ENCODE assay signal across 8 mouse cellular contexts in the genomic region with DNA sequence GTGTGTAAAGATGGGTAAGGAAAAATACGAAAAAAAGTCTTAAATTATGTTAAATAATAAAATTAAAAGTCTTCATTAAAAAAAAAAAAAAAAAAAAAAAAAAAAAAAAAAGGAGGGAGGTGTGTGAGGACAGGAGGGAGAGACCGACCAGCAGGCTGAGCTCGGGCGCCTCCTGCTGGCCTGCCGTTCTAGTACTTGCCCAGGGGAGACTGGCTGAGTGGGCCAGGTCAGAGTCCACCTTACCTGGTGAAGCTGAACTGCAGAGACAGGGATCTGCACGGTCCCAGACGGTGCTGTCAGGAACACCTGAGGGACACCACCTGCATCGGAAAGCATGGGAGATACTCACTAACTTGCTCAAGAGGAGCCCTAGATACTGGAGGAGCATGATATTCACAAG. TPM values are rescaled to one million over a fixed set of nuclear protein-coding genes. Genes with fewer than 3 reads are reported as not detected.
DNase-seq lines count a peak whose midpoint lies in the region; ATAC-seq lines count a peak whose summit lies in the region.

No protein-coding gene starts in this region.

- peaks cover 29% of the 10 kb centered on the region for H3K4me1 ChIP-seq in forebrain, embryonic 11.5 days (replicated peaks; ENCODE audit: control insufficient read depth, insufficient read depth, low read length)
- H3K4me1 ChIP-seq in forebrain, embryonic 13.5 days, result peaks cover 42% of the 10 kb centered on the region
- peaks cover 57% of the 10 kb centered on the region for H3K4me1 ChIP-seq in neural tube, embryonic 15.5 days

- H3K4me2 ChIP-seq in forebrain, embryonic 11.5 days (ENCODE audit: low read depth, low read length, severe bottlenecking), result no peak overlapping the region
- H3K4me2 ChIP-seq in forebrain, embryonic 13.5 days, result no peak overlapping the region
- no peak overlapping the region for H3K4me2 ChIP-seq in neural tube, embryonic 15.5 days

- H3K9ac ChIP-seq in forebrain, embryonic 11.5 days (ENCODE audit: low read length), result no peak overlapping the region
- H3K9ac ChIP-seq in forebrain, embryonic 13.5 days, result no peak overlapping the region
- no peak overlapping the region for H3K9ac ChIP-seq in neural tube, embryonic 15.5 days (replicated peaks)

- H3K27me3 ChIP-seq in forebrain, embryonic 11.5 days (ENCODE audit: control insufficient read depth, insufficient read depth, low read length), result peaks cover 4% of the 10 kb centered on the region
- peaks cover 16% of the 10 kb centered on the region for H3K27me3 ChIP-seq in forebrain, embryonic 13.5 days
- peaks cover 6% of the 10 kb centered on the region for H3K27me3 ChIP-seq in neural tube, embryonic 15.5 days (replicated peaks)

- H3K27ac ChIP-seq in forebrain, embryonic 11.5 days (ENCODE audit: low read depth, low read length), result no peak overlapping the region
- H3K27ac ChIP-seq in forebrain, embryonic 13.5 days, result no peak overlapping the region
- H3K27ac ChIP-seq in neural tube, embryonic 15.5 days (replicated peaks), result no peak overlapping the region

- 23% methylated on average over 8 of the region's 8 CpGs for WGBS in forebrain, embryonic 11.5 days
- 18% methylated on average over 8 of the region's 8 CpGs for WGBS in forebrain, embryonic 13.5 days
- 32% methylated on average over 8 of the region's 8 CpGs for WGBS in neural tube, embryonic 15.5 days

- no peaks in the 10 kb centered on the region; the same call in 1 of the 2 replicates for H3K36me3 ChIP-seq in forebrain, embryonic 11.5 days (ENCODE audit: control insufficient read depth, insufficient read depth, low read length)
- H3K36me3 ChIP-seq in forebrain, embryonic 13.5 days (ENCODE audit: poor library complexity, severe bottlenecking), result peaks cover 45% of the 10 kb centered on the region
- H3K36me3 ChIP-seq in neural tube, embryonic 15.5 days, result peaks cover 43% of the 10 kb centered on the region

- ATAC-seq in forebrain, embryonic 11.5 days (replicated peaks; ENCODE audit: low FRiP score), result no peak
- ATAC-seq in forebrain, embryonic 13.5 days, result no peak
- no peak for ATAC-seq in neural tube, embryonic 15.5 days (ENCODE audit: low FRiP score)
- ATAC-seq in activated CD4-positive, CD25-positive, alpha-beta regulatory T cell, adult 4 months, result peak; percentile 30
- ATAC-seq in hematopoietic stem cell, adult 5-6 weeks (replicated peaks in 1 of 2; ENCODE audit: insufficient read depth in 1 of 2, low FRiP score in 2 of 2, low TSS enrichment in 1 of 2, low read depth in 1 of 2, poor library complexity in 2 of 2, severe bottlenecking in 2 of 2), result 0 out of 4 replicates have a peak, but pooled peaks have one; percentile 34 to 42

- H3K9me3 ChIP-seq in forebrain, embryonic 11.5 days (ENCODE audit: control insufficient read depth, low read length), result no peaks in the 10 kb centered on the region
- H3K9me3 ChIP-seq in forebrain, embryonic 13.5 days (replicated peaks), result no peaks in the 10 kb centered on the region
- H3K9me3 ChIP-seq in neural tube, embryonic 15.5 days (replicated peaks), result no peaks in the 10 kb centered on the region

- no peak overlapping the region for H3K4me3 ChIP-seq in forebrain, embryonic 11.5 days (ENCODE audit: low read depth, low read length)
- no peak overlapping the region for H3K4me3 ChIP-seq in forebrain, embryonic 13.5 days
- H3K4me3 ChIP-seq in neural tube, embryonic 15.5 days (replicated peaks), result no peak overlapping the region

- peak; percentile 84 for DNase-seq in forebrain, embryonic 11.5 days (ENCODE audit: low spot score)
- DNase-seq in neural tube, embryonic 10.5 days (ENCODE audit: extremely low spot score, low spot score), result peak; percentile 66
- peak; percentile 62 for DNase-seq in lung, postnatal 36 days
- DNase-seq in layer of hippocampus, adult 8-10 months (ENCODE audit: low spot score in 2 of 2), result no peak

RNA-seq across cellular contexts. Expression of a gene that starts 3.0 kb away (rescaled TPM):
- 3.4 and 4.0 TPM in 2 replicates for polyA plus RNA-seq in forebrain, embryonic 11.5 days (2014; fragmentation: Nextera tagmentation; extraction: Ambion mirVana)
- 9.8 and 12.4 TPM in 2 replicates for polyA plus RNA-seq in forebrain, embryonic 13.5 days (2015; fragmentation: Nextera tagmentation; extraction: Ambion mirVana)
- polyA plus RNA-seq in neural tube, embryonic 15.5 days (2015; fragmentation: Nextera tagmentation; extraction: Ambion mirVana), result 17.3 and 22.6 TPM in 2 replicates
- 1 to 10 TPM; 2.7 to 3.5 TPM for polyA plus RNA-seq in activated CD4-positive, CD25-positive, alpha-beta regulatory T cell, adult 4 months (2017; shearing (Covaris generic))
- total RNA-seq in hematopoietic stem cell, adult 5-6 weeks (2017), result 32.9 and 33.6 TPM in 2 replicates
- 10 to 100 TPM; 57.2 to 81.6 (median 63.8) TPM for total RNA-seq in layer of hippocampus, adult 8-10 months (2022)

RNA-seq across cellular contexts. Expression of a gene that starts 6.8 kb away (rescaled TPM):
- polyA plus RNA-seq in forebrain, embryonic 11.5 days (2014; fragmentation: Nextera tagmentation; extraction: Ambion mirVana), result 5.0 and 5.2 TPM in 2 replicates
- 4.2 and 4.4 TPM in 2 replicates for polyA plus RNA-seq in forebrain, embryonic 13.5 days (2015; fragmentation: Nextera tagmentation; extraction: Ambion mirVana)
- 2.5 and 6.4 TPM in 2 replicates for polyA plus RNA-seq in neural tube, embryonic 15.5 days (2015; fragmentation: Nextera tagmentation; extraction: Ambion mirVana)
- polyA plus RNA-seq in activated CD4-positive, CD25-positive, alpha-beta regulatory T cell, adult 4 months (2017; shearing (Covaris generic)), result 10 to 100 TPM in 1 of 2 experiments, 1 to 10 TPM in 1; 6.3 to 10.9 TPM
- total RNA-seq in hematopoietic stem cell, adult 5-6 weeks (2017), result 28.3 and 30.8 TPM in 2 replicates
- 10 to 100 TPM; 66.2 to 84.0 (median 73.5) TPM for total RNA-seq in layer of hippocampus, adult 8-10 months (2022)

RNA-seq across cellular contexts. Expression of a gene that starts 52.7 kb away (rescaled TPM):
- 87.6 and 89.0 TPM in 2 replicates for polyA plus RNA-seq in forebrain, embryonic 11.5 days (2014; fragmentation: Nextera tagmentation; extraction: Ambion mirVana)
- polyA plus RNA-seq in forebrain, embryonic 13.5 days (2015; fragmentation: Nextera tagmentation; extraction: Ambion mirVana), result 51.2 and 59.0 TPM in 2 replicates
- polyA plus RNA-seq in neural tube, embryonic 15.5 days (2015; fragmentation: Nextera tagmentation; extraction: Ambion mirVana), result 13.6 and 22.7 TPM in 2 replicates
- polyA plus RNA-seq in activated CD4-positive, CD25-positive, alpha-beta regulatory T cell, adult 4 months (2017; shearing (Covaris generic)), result 10 to 100 TPM; 11.1 to 13.4 TPM
- 11.1 and 21.0 TPM in 2 replicates for total RNA-seq in hematopoietic stem cell, adult 5-6 weeks (2017)
- 1 to 10 TPM; 4.1 to 7.5 (median 6.0) TPM for total RNA-seq in layer of hippocampus, adult 8-10 months (2022)

Comparison
In these comparisons a context has a peak if more than half of its experiments do, and no peak if none do; other contexts are left out.
1. ATAC-seq: peak in activated CD4-positive, CD25-positive, alpha-beta regulatory T cell, adult 4 months (single experiment) and hematopoietic stem cell, adult 5-6 weeks (2 of 2); none in forebrain, embryonic 11.5 days (single experiment), forebrain, embryonic 13.5 days (single experiment) and neural tube, embryonic 15.5 days (single experiment).
2. DNase-seq: peak in forebrain, embryonic 11.5 days (single experiment), neural tube, embryonic 10.5 days (single experiment) and lung, postnatal 36 days (single experiment); none in layer of hippocampus, adult 8-10 months (0 of 2).